Mouse (Mus musculus) forebrain, embryonic 16.5 days (tissue): ENCODE measurements at regions not wholly inside any gene's neighbourhood (a gene's known extent, or its start where the extent isn't known, plus 50 kb on each side); places are given as distances from the start of the nearest gene placed in this dataset.

Source experiments
- ATAC-seq: fragments of 200-750 bp; cut with Nextera tagmentation; 2 replicates; pipeline ENCODE4 v1.8.0; 2017; ENCODE audit warnings: mild to moderate bottlenecking, moderate library complexity
- H3K27ac ChIP-seq: fragments of 300-500 bp; sonication (generic); 2 replicates; pipeline ENCODE4 v1.5.1; 2014; ENCODE audit warnings: low read length, control low read depth
- H3K27me3 ChIP-seq: fragments of 300-500 bp; sonication (generic); replicated peaks from 2 replicates; pipeline ENCODE4 v1.6.1; 2014; ENCODE audit warnings: low read length; ENCODE audit not compliant: control insufficient read depth, insufficient read depth
- H3K36me3 ChIP-seq: fragments of 300-500 bp; sonication (generic); 2 replicates; pipeline ENCODE4 v1.6.1; 2014; ENCODE audit not compliant: control insufficient read depth, insufficient read depth
- H3K4me1 ChIP-seq: fragments of 300-500 bp; sonication (generic); replicated peaks from 2 replicates; pipeline ENCODE4 v1.6.1; 2014; ENCODE audit warnings: low read length; ENCODE audit not compliant: control insufficient read depth, insufficient read depth
- H3K4me2 ChIP-seq: fragments of 300-500 bp; sonication (generic); 2 replicates; pipeline ENCODE4 v1.6.1; 2014; ENCODE audit warnings: mild to moderate bottlenecking, low read length, control low read depth
- H3K4me3 ChIP-seq: fragments of 300-500 bp; sonication (generic); replicated peaks from 2 replicates; pipeline ENCODE4 v1.5.1; 2014; ENCODE audit warnings: mild to moderate bottlenecking, low read length, control low read depth
- H3K9ac ChIP-seq: fragments of 300-500 bp; sonication (generic); replicated peaks from 2 replicates; pipeline ENCODE4 v1.6.1; 2014; ENCODE audit warnings: low read depth, low read length, control low read depth
- H3K9me3 ChIP-seq: fragments of 300-500 bp; sonication (generic); 2 replicates; pipeline ENCODE4 v1.6.1; 2016; ENCODE audit warnings: low read length; ENCODE audit not compliant: control insufficient read depth
- WGBS: fragments of 180-500 bp; shearing (Covaris S2); extraction: QIAGEN DNeasy Blood & Tissue Kit; methylation state at CpG from one replicate; pipeline ENCODE4 v1.1.7; 2014; 5-methylcytosine and 5-hydroxymethylcytosine counted together

- ATAC-seq = peak; percentile 54
- no peak overlapping the region for H3K4me2 ChIP-seq
- H3K27me3 ChIP-seq = no peaks in the 10 kb centered on the region
- H3K36me3 ChIP-seq = no peaks in the 10 kb centered on the region
- H3K4me1 ChIP-seq = no peaks in the 10 kb centered on the region
- no peaks in the 10 kb centered on the region for H3K9me3 ChIP-seq
- no peak overlapping the region for H3K4me3 ChIP-seq
- H3K9ac ChIP-seq = no peak overlapping the region
- WGBS = 24% methylated on average over 9 of the region's 9 CpGs
- no peak overlapping the region for H3K27ac ChIP-seq
These were observed 542.1 kb upstream of the Adam24 start for GRCm38 (mm10) chr8:40132662-40133257.

GRCm38 (mm10) chr8:40150911-40151797 lies 523.7 kb upstream of the Adam24 start:
- peak; percentile 92 for ATAC-seq
- H3K4me3 ChIP-seq = peak overlapping the region; percentile 32
- H3K4me2 ChIP-seq = peak overlapping the region; percentile 51
- H3K27me3 ChIP-seq = no peaks in the 10 kb centered on the region
- no peaks in the 10 kb centered on the region for H3K36me3 ChIP-seq
- 0 out of 2 replicates have a peak, but pooled peaks cover 4% of the 10 kb centered on the region for H3K4me1 ChIP-seq
- no peaks in the 10 kb centered on the region for H3K9me3 ChIP-seq
- no peak overlapping the region for H3K9ac ChIP-seq
- no peak overlapping the region for H3K27ac ChIP-seq
- WGBS = 4% methylated on average over 21 of the region's 21 CpGs

GRCm38 (mm10) chr8:40152451-40152850 lies 522.4 kb upstream of the Adam24 start:
- Histone ChIP-seq H3K9me3 (no peaks in the 10 kb centered on the region), H3K27me3 (no peaks in the 10 kb centered on the region), H3K4me1 (0 out of 2 replicates have a peak, but pooled peaks cover 4% of the 10 kb centered on the region), H3K4me2 (no peak overlapping the region), H3K9ac (no peak overlapping the region), H3K27ac (no peak overlapping the region), H3K4me3 (no peak overlapping the region), H3K36me3 (no peaks in the 10 kb centered on the region)
- 56% methylated on average over 2 of the region's 2 CpGs for WGBS
- ATAC-seq = no peak

- Histone ChIP-seq H3K9ac (no peak overlapping the region), H3K27me3 (no peaks in the 10 kb centered on the region), H3K4me2 (peak overlapping the region; percentile 39), H3K4me3 (peak overlapping the region; percentile 14), H3K27ac (no peak overlapping the region), H3K9me3 (no peaks in the 10 kb centered on the region), H3K4me1 (no peaks in the 10 kb centered on the region), H3K36me3 (no peaks in the 10 kb centered on the region)
- WGBS = 40% methylated on average over 17 of the region's 17 CpGs
- ATAC-seq = peak; percentile 62
These were observed 487.9 kb upstream of the Adam24 start for GRCm38 (mm10) chr8:40186715-40187583.

GRCm38 (mm10) chr8:40187584-40187934 lies 487.3 kb upstream of the Adam24 start:
- Histone ChIP-seq H3K4me2 (no peak overlapping the region), H3K27me3 (no peaks in the 10 kb centered on the region), H3K9ac (no peak overlapping the region), H3K4me3 (no peak overlapping the region), H3K27ac (no peak overlapping the region), H3K36me3 (no peaks in the 10 kb centered on the region), H3K9me3 (no peaks in the 10 kb centered on the region), H3K4me1 (no peaks in the 10 kb centered on the region)
- ATAC-seq = peak; percentile 91
- WGBS = 3% methylated on average over 5 of the region's 5 CpGs

GRCm38 (mm10) chr8:40192266-40192665 lies 482.6 kb upstream of the Adam24 start:
- H3K27ac ChIP-seq = no peak overlapping the region
- no peaks in the 10 kb centered on the region for H3K9me3 ChIP-seq
- H3K4me1 ChIP-seq = no peaks in the 10 kb centered on the region
- no peaks in the 10 kb centered on the region for H3K27me3 ChIP-seq
- no peak overlapping the region for H3K4me3 ChIP-seq
- no peak for ATAC-seq
- H3K36me3 ChIP-seq = no peaks in the 10 kb centered on the region
- H3K4me2 ChIP-seq = no peak overlapping the region
- H3K9ac ChIP-seq = no peak overlapping the region

GRCm38 (mm10) chr8:40193148-40193547 lies 481.7 kb upstream of the Adam24 start:
- no peak overlapping the region for H3K4me2 ChIP-seq
- no peak for ATAC-seq
- no peaks in the 10 kb centered on the region for H3K9me3 ChIP-seq
- no peak overlapping the region for H3K9ac ChIP-seq
- no peak overlapping the region for H3K4me3 ChIP-seq
- WGBS = 43% methylated on average over 1 of the region's 1 CpGs
- no peaks in the 10 kb centered on the region for H3K4me1 ChIP-seq
- no peak overlapping the region for H3K27ac ChIP-seq
- no peaks in the 10 kb centered on the region for H3K36me3 ChIP-seq
- no peaks in the 10 kb centered on the region for H3K27me3 ChIP-seq

- no peak overlapping the region for H3K4me2 ChIP-seq
- H3K27me3 ChIP-seq = no peaks in the 10 kb centered on the region
- no peaks in the 10 kb centered on the region for H3K4me1 ChIP-seq
- ATAC-seq = peak; percentile 78
- H3K27ac ChIP-seq = no peak overlapping the region
- H3K36me3 ChIP-seq = no peaks in the 10 kb centered on the region
- no peak overlapping the region for H3K4me3 ChIP-seq
- no peaks in the 10 kb centered on the region for H3K9me3 ChIP-seq
- no peak overlapping the region for H3K9ac ChIP-seq
- 59% methylated on average over 4 of the region's 4 CpGs for WGBS
These were observed 464.0 kb upstream of the Adam24 start for GRCm38 (mm10) chr8:40210871-40211270.

GRCm38 (mm10) chr8:40223521-40223920 lies 451.4 kb upstream of the Adam24 start:
- no peak for ATAC-seq
- 81% methylated on average over 4 of the region's 4 CpGs for WGBS
- peaks cover 9% of the 10 kb centered on the region for H3K27me3 ChIP-seq
- H3K9me3 ChIP-seq = no peaks in the 10 kb centered on the region
- H3K4me1 ChIP-seq = no peaks in the 10 kb centered on the region; the same call in 1 of the 2 replicates
- H3K36me3 ChIP-seq = no peaks in the 10 kb centered on the region
- H3K9ac ChIP-seq = no peak overlapping the region
- H3K4me2 ChIP-seq = no peak overlapping the region
- H3K27ac ChIP-seq = no peak overlapping the region
- no peak overlapping the region for H3K4me3 ChIP-seq
